Mouse (Mus musculus) lung, embryonic 15.5 days (tissue): ENCODE measurements around the gene Rgs3. TPM values are rescaled to one million over a fixed set of nuclear protein-coding genes. Genes with fewer than 3 reads are reported as not detected.

ENCODE experiments used
- ATAC-seq: fragments of 200-750 bp; cut with Nextera tagmentation; 2 replicates; pipeline ENCODE4 v1.8.0; 2017; ENCODE audit warnings: moderate number of reproducible peaks, borderline replicate concordance; ENCODE audit not compliant: low FRiP score, low TSS enrichment; ENCODE audit errors: extremely low read depth
- H3K27ac ChIP-seq: fragments of 300-500 bp; sonication (generic); 2 replicates; pipeline ENCODE4 v1.5.1; 2015; ENCODE audit warnings: moderate library complexity, mild to moderate bottlenecking, inconsistent platforms
- H3K27me3 ChIP-seq: fragments of 300-500 bp; sonication (generic); 2 replicates; pipeline ENCODE4 v1.6.1; 2015; ENCODE audit warnings: inconsistent platforms
- H3K36me3 ChIP-seq: fragments of 300-500 bp; sonication (generic); 2 replicates; pipeline ENCODE4 v1.6.1; 2015; ENCODE audit warnings: inconsistent platforms
- H3K4me1 ChIP-seq: fragments of 300-500 bp; sonication (generic); 2 replicates; pipeline ENCODE4 v1.6.1; 2015; ENCODE audit warnings: inconsistent platforms
- H3K4me2 ChIP-seq: fragments of 300-500 bp; sonication (generic); 2 replicates; pipeline ENCODE4 v1.6.1; 2015; ENCODE audit warnings: inconsistent platforms, mild to moderate bottlenecking, moderate library complexity
- H3K4me3 ChIP-seq: fragments of 300-500 bp; sonication (generic); 2 replicates; pipeline ENCODE4 v1.5.1; 2015; ENCODE audit warnings: mild to moderate bottlenecking, inconsistent platforms
- H3K9ac ChIP-seq: fragments of 300-500 bp; sonication (generic); 2 replicates; pipeline ENCODE4 v1.6.1; 2015; ENCODE audit warnings: inconsistent platforms
- H3K9me3 ChIP-seq: fragments of 300-500 bp; sonication (generic); 2 replicates; pipeline ENCODE4 v1.6.1; 2016; ENCODE audit warnings: inconsistent platforms
- WGBS: fragments of 180-500 bp; shearing (Covaris S2); methylation state at CpG from one replicate; pipeline ENCODE4 v1.1.7; 2015; 5-methylcytosine and 5-hydroxymethylcytosine counted together
- polyA plus RNA-seq: library from polyadenylated mRNA; unstranded; fragments of >200 nt; fragmentation: Nextera tagmentation; extraction: Ambion mirVana; gene quantifications from 2 replicates; pipeline ENCODE4 v1.2.1, GENCODE M21; 2015

The Rgs3 gene
- polyA plus RNA-seq, 1 experiment from 2014 or later: 53.5 TPM

- Histone ChIP-seq H3K4me1 (peaks cover 68% of the 10 kb centered on the region), H3K4me3 (no peak overlapping the region), H3K9me3 (no peaks in the 10 kb centered on the region), H3K27me3 (no peaks in the 10 kb centered on the region), H3K4me2 (no peak overlapping the region), H3K27ac (peak overlapping the region; percentile 86), H3K9ac (no peak overlapping the region), H3K36me3 (no peaks in the 10 kb centered on the region)
- 50% methylated on average over 7 of the region's 7 CpGs for WGBS
- 0 out of 2 replicates have a peak, but pooled peaks have one; percentile 7 for ATAC-seq
Measured at GRCm38 (mm10) chr4:62736421-62736820, 176.8 kb downstream of the Rgs3 start.

- no peak overlapping the region for H3K9ac ChIP-seq
- H3K4me1 ChIP-seq: peaks cover 69% of the 10 kb centered on the region
- no peaks in the 10 kb centered on the region for H3K9me3 ChIP-seq
- H3K27me3 ChIP-seq: no peaks in the 10 kb centered on the region
- no peak for ATAC-seq
- H3K4me2 ChIP-seq: no peak overlapping the region
- H3K36me3 ChIP-seq: no peaks in the 10 kb centered on the region
- WGBS: 62% methylated on average over 3 of the region's 3 CpGs
- no peak overlapping the region for H3K4me3 ChIP-seq
- H3K27ac ChIP-seq: peak overlapping the region; percentile 86
Measured at GRCm38 (mm10) chr4:62736904-62737303, 177.3 kb downstream of the Rgs3 start.

GRCm38 (mm10) chr4:62737983-62738695 lies 178.5 kb downstream of the Rgs3 start:
- peak; percentile 78 for ATAC-seq
- H3K4me3 ChIP-seq: no peak overlapping the region
- no peak overlapping the region for H3K9ac ChIP-seq
- H3K9me3 ChIP-seq: no peaks in the 10 kb centered on the region
- H3K27me3 ChIP-seq: no peaks in the 10 kb centered on the region
- H3K4me2 ChIP-seq: peak overlapping the region; percentile 37
- H3K27ac ChIP-seq: peak overlapping the region; percentile 86
- 14% methylated on average over 9 of the region's 9 CpGs for WGBS
- H3K4me1 ChIP-seq: peaks cover 69% of the 10 kb centered on the region
- no peaks in the 10 kb centered on the region for H3K36me3 ChIP-seq

- H3K27ac ChIP-seq: peak overlapping the region; percentile 86
- peaks cover 67% of the 10 kb centered on the region for H3K4me1 ChIP-seq
Measured at GRCm38 (mm10) chr4:62738996-62739395, 179.3 kb downstream of the Rgs3 start.

GRCm38 (mm10) chr4:62739591-62739990 lies 179.9 kb downstream of the Rgs3 start:
- H3K9me3 ChIP-seq: no peaks in the 10 kb centered on the region
- no peak for ATAC-seq
- no peak overlapping the region for H3K4me3 ChIP-seq
- WGBS: 99% methylated on average over 4 of the region's 4 CpGs
- no peaks in the 10 kb centered on the region for H3K36me3 ChIP-seq
- H3K27ac ChIP-seq: no peak overlapping the region
- H3K27me3 ChIP-seq: no peaks in the 10 kb centered on the region
- H3K9ac ChIP-seq: no peak overlapping the region
- H3K4me1 ChIP-seq: peaks cover 71% of the 10 kb centered on the region
- H3K4me2 ChIP-seq: no peak overlapping the region

More at GRCm38 (mm10) chr4:62738996-62739395, 179.3 kb downstream of the Rgs3 start:
- WGBS: 52% methylated on average over 3 of the region's 3 CpGs
- no peaks in the 10 kb centered on the region for H3K27me3 ChIP-seq
- no peak for ATAC-seq
- no peaks in the 10 kb centered on the region for H3K9me3 ChIP-seq
- no peak overlapping the region for H3K4me2 ChIP-seq
- no peak overlapping the region for H3K9ac ChIP-seq
- H3K4me3 ChIP-seq: no peak overlapping the region
- H3K36me3 ChIP-seq: no peaks in the 10 kb centered on the region

GRCm38 (mm10) chr4:62740282-62741054 lies 180.8 kb downstream of the Rgs3 start:
- H3K4me1 ChIP-seq: peaks cover 72% of the 10 kb centered on the region
- no peaks in the 10 kb centered on the region for H3K36me3 ChIP-seq
- no peak overlapping the region for H3K4me3 ChIP-seq
- no peaks in the 10 kb centered on the region for H3K9me3 ChIP-seq
- peak overlapping the region; percentile 42; the same call in 1 of the 2 replicates for H3K27ac ChIP-seq
- WGBS: 78% methylated on average over 6 of the region's 6 CpGs
- no peak for ATAC-seq
- no peak overlapping the region for H3K9ac ChIP-seq
- no peaks in the 10 kb centered on the region for H3K27me3 ChIP-seq
- H3K4me2 ChIP-seq: no peak overlapping the region

- Histone ChIP-seq H3K9ac (no peak overlapping the region), H3K4me3 (no peak overlapping the region), H3K9me3 (no peaks in the 10 kb centered on the region), H3K27ac (peak overlapping the region; percentile 42; the same call in 1 of the 2 replicates), H3K36me3 (no peaks in the 10 kb centered on the region), H3K4me2 (no peak overlapping the region), H3K4me1 (peaks cover 67% of the 10 kb centered on the region), H3K27me3 (no peaks in the 10 kb centered on the region)
- WGBS: 73% methylated on average over 5 of the region's 5 CpGs
- no peak for ATAC-seq
Measured at GRCm38 (mm10) chr4:62741055-62741453, 181.4 kb downstream of the Rgs3 start.

GRCm38 (mm10) chr4:62741601-62742000 lies 182.0 kb downstream of the Rgs3 start:
- Histone ChIP-seq H3K4me2 (no peak overlapping the region), H3K4me3 (no peak overlapping the region), H3K36me3 (no peaks in the 10 kb centered on the region), H3K27me3 (no peaks in the 10 kb centered on the region), H3K4me1 (peaks cover 61% of the 10 kb centered on the region), H3K27ac (peak overlapping the region; percentile 42; the same call in 1 of the 2 replicates), H3K9me3 (no peaks in the 10 kb centered on the region), H3K9ac (no peak overlapping the region)
- WGBS: 28% methylated on average over 3 of the region's 3 CpGs
- ATAC-seq: no peak

- no peak overlapping the region for H3K4me3 ChIP-seq
- H3K36me3 ChIP-seq: no peaks in the 10 kb centered on the region
- no peak for ATAC-seq
- H3K9ac ChIP-seq: no peak overlapping the region
- WGBS: 36% methylated on average over 14 of the region's 14 CpGs
- no peaks in the 10 kb centered on the region for H3K9me3 ChIP-seq
- no peaks in the 10 kb centered on the region for H3K27me3 ChIP-seq
- H3K4me2 ChIP-seq: no peak overlapping the region
- peaks cover 46% of the 10 kb centered on the region for H3K4me1 ChIP-seq
- H3K27ac ChIP-seq: 0 out of 2 replicates have a peak overlapping the region, but pooled peaks have one; percentile 3
Measured at GRCm38 (mm10) chr4:62742885-62743760, 183.5 kb downstream of the Rgs3 start.

GRCm38 (mm10) chr4:62744534-62744956 lies 184.9 kb downstream of the Rgs3 start:
- no peak overlapping the region for H3K9ac ChIP-seq
- no peaks in the 10 kb centered on the region for H3K9me3 ChIP-seq
- no peaks in the 10 kb centered on the region for H3K36me3 ChIP-seq
- ATAC-seq: no peak
- peaks cover 36% of the 10 kb centered on the region for H3K4me1 ChIP-seq
- H3K4me3 ChIP-seq: no peak overlapping the region
- WGBS: 40% methylated on average over 10 of the region's 10 CpGs
- H3K4me2 ChIP-seq: no peak overlapping the region
- H3K27ac ChIP-seq: no peak overlapping the region
- H3K27me3 ChIP-seq: no peaks in the 10 kb centered on the region

- no peak overlapping the region for H3K27ac ChIP-seq
- H3K9ac ChIP-seq: no peak overlapping the region
- no peaks in the 10 kb centered on the region for H3K27me3 ChIP-seq
- H3K4me3 ChIP-seq: no peak overlapping the region
- no peaks in the 10 kb centered on the region for H3K36me3 ChIP-seq
- WGBS: 58% methylated on average over 1 of the region's 1 CpGs
- H3K4me1 ChIP-seq: peaks cover 36% of the 10 kb centered on the region
- no peak for ATAC-seq
- no peak overlapping the region for H3K4me2 ChIP-seq
- H3K9me3 ChIP-seq: no peaks in the 10 kb centered on the region
Measured at GRCm38 (mm10) chr4:62744985-62745638, 185.5 kb downstream of the Rgs3 start.
